Mouse (Mus musculus): ENCODE data around the gene Alox8. TPM values are rescaled to one million over a fixed set of nuclear protein-coding genes. Genes with fewer than 3 reads are reported as not detected.
A peak's percentile ranks its signal among the peaks of the same experiment; 100 is the strongest.

The Alox8 gene
- polyA plus RNA-seq, 1 experiment from 2014 or later, result 0.20 TPM

- WGBS, result 69% methylated on average over 3 of the region's 3 CpGs
- Histone ChIP-seq H3K9ac (no peak overlapping the region), H3K4me3 (no peak overlapping the region), H3K9me3 (no peaks in the 10 kb centered on the region), H3K4me2 (no peak overlapping the region), H3K27ac (no peak overlapping the region), H3K27me3 (no peaks in the 10 kb centered on the region), H3K4me1 (no peaks in the 10 kb centered on the region), H3K36me3 (no peaks in the 10 kb centered on the region)
- ATAC-seq (ENCODE audit: insufficient number of reproducible peaks, low FRiP score, low TSS enrichment, low read depth), result no peak
These were observed 18.1 kb downstream of the Alox8 start for GRCm38 (mm10) chr11:69179512-69179911.

- no peak overlapping the region for H3K9ac ChIP-seq
- no peak overlapping the region for H3K27ac ChIP-seq
- H3K4me3 ChIP-seq, result no peak overlapping the region
- WGBS, result 84% methylated on average over 3 of the region's 3 CpGs
- no peak for ATAC-seq (ENCODE audit: insufficient number of reproducible peaks, low FRiP score, low TSS enrichment, low read depth)
- H3K27me3 ChIP-seq, result no peaks in the 10 kb centered on the region
- no peaks in the 10 kb centered on the region for H3K4me1 ChIP-seq
- H3K36me3 ChIP-seq, result no peaks in the 10 kb centered on the region
- no peaks in the 10 kb centered on the region for H3K9me3 ChIP-seq
- H3K4me2 ChIP-seq, result no peak overlapping the region
These were observed 19.1 kb downstream of the Alox8 start for GRCm38 (mm10) chr11:69178525-69178924.

- no peak overlapping the region for H3K4me2 ChIP-seq
- WGBS, result 83% methylated on average over 7 of the region's 7 CpGs
- H3K4me1 ChIP-seq, result 0 out of 2 replicates have a peak, but pooled peaks cover 2% of the 10 kb centered on the region
- peak; percentile 55; the same call in 1 of the 2 replicates for ATAC-seq (ENCODE audit: insufficient number of reproducible peaks, low FRiP score, low TSS enrichment, low read depth)
- no peak overlapping the region for H3K4me3 ChIP-seq
- H3K9ac ChIP-seq, result no peak overlapping the region
- H3K9me3 ChIP-seq, result no peaks in the 10 kb centered on the region
- H3K27me3 ChIP-seq, result no peaks in the 10 kb centered on the region
- no peak overlapping the region for H3K27ac ChIP-seq
- H3K36me3 ChIP-seq, result no peaks in the 10 kb centered on the region
These were observed 22.9 kb downstream of the Alox8 start for GRCm38 (mm10) chr11:69174722-69175121.

GRCm38 (mm10) chr11:69172606-69173005, 25.0 kb downstream of the Alox8 start:
- 66% methylated on average over 2 of the region's 2 CpGs for WGBS
- Histone ChIP-seq H3K36me3 (no peaks in the 10 kb centered on the region), H3K9ac (no peak overlapping the region), H3K4me3 (no peak overlapping the region), H3K27ac (no peak overlapping the region), H3K27me3 (no peaks in the 10 kb centered on the region), H3K4me2 (no peak overlapping the region), H3K4me1 (0 out of 2 replicates have a peak, but pooled peaks cover 2% of the 10 kb centered on the region), H3K9me3 (no peaks in the 10 kb centered on the region)
- ATAC-seq (ENCODE audit: insufficient number of reproducible peaks, low FRiP score, low TSS enrichment, low read depth), result no peak

GRCm38 (mm10) chr11:69171626-69172025, 26.0 kb downstream of the Alox8 start:
- WGBS, result 28% methylated on average over 7 of the region's 7 CpGs
- Histone ChIP-seq H3K4me3 (no peak overlapping the region), H3K9me3 (no peaks in the 10 kb centered on the region), H3K4me2 (no peak overlapping the region), H3K36me3 (no peaks in the 10 kb centered on the region), H3K9ac (no peak overlapping the region), H3K27ac (no peak overlapping the region), H3K27me3 (no peaks in the 10 kb centered on the region), H3K4me1 (0 out of 2 replicates have a peak, but pooled peaks cover 2% of the 10 kb centered on the region)
- no peak for ATAC-seq (ENCODE audit: insufficient number of reproducible peaks, low FRiP score, low TSS enrichment, low read depth)

- Histone ChIP-seq H3K36me3 (no peaks in the 10 kb centered on the region), H3K27me3 (peaks cover 4% of the 10 kb centered on the region), H3K4me2 (no peak overlapping the region), H3K4me3 (no peak overlapping the region), H3K4me1 (0 out of 2 replicates have a peak, but pooled peaks cover 2% of the 10 kb centered on the region), H3K9ac (no peak overlapping the region), H3K27ac (no peak overlapping the region), H3K9me3 (no peaks in the 10 kb centered on the region)
- 78% methylated on average over 12 of the region's 12 CpGs for WGBS
- no peak for ATAC-seq (ENCODE audit: insufficient number of reproducible peaks, low FRiP score, low TSS enrichment, low read depth)
These were observed 28.3 kb downstream of the Alox8 start for GRCm38 (mm10) chr11:69169313-69169712.

GRCm38 (mm10) chr11:69156800-69157199, 40.8 kb downstream of the Alox8 start, which contains the start of gene Alox12b:
Gene Alox12b, plus strand, starts transcription at chr11:69156989.
- ATAC-seq (ENCODE audit: insufficient number of reproducible peaks, low FRiP score, low TSS enrichment, low read depth), result no peak
- Histone ChIP-seq H3K27me3 (peaks cover 30% of the 10 kb centered on the region), H3K36me3 (no peaks in the 10 kb centered on the region), H3K27ac (no peak within 1 kb of the TSS), H3K4me2 (peak within 1 kb of the TSS; percentile 17), H3K4me1 (peaks cover 6% of the 10 kb centered on the region), H3K9ac (no peak within 1 kb of the TSS), H3K4me3 (peak within 1 kb of the TSS; percentile 1; the same call in 1 of the 2 replicates), H3K9me3 (no peaks in the 10 kb centered on the region)
- 4% methylated on average over 18 of the region's 18 CpGs for WGBS

GRCm38 (mm10) chr11:69155351-69155750, 42.3 kb downstream of the Alox8 start:
- Histone ChIP-seq H3K9ac (no peak overlapping the region), H3K27ac (no peak overlapping the region), H3K4me1 (peaks cover 13% of the 10 kb centered on the region), H3K4me2 (no peak overlapping the region), H3K36me3 (no peaks in the 10 kb centered on the region), H3K27me3 (peaks cover 30% of the 10 kb centered on the region), H3K9me3 (no peaks in the 10 kb centered on the region), H3K4me3 (no peak overlapping the region)
- WGBS, result 52% methylated on average over 1 of the region's 1 CpGs
- ATAC-seq (ENCODE audit: insufficient number of reproducible peaks, low FRiP score, low TSS enrichment, low read depth), result no peak

GRCm38 (mm10) chr11:69153831-69154230, 43.8 kb downstream of the Alox8 start:
- Histone ChIP-seq H3K4me2 (no peak overlapping the region), H3K9me3 (no peaks in the 10 kb centered on the region), H3K27me3 (peaks cover 30% of the 10 kb centered on the region), H3K27ac (no peak overlapping the region), H3K4me1 (peaks cover 13% of the 10 kb centered on the region), H3K36me3 (no peaks in the 10 kb centered on the region), H3K4me3 (no peak overlapping the region), H3K9ac (no peak overlapping the region)
- no peak for ATAC-seq (ENCODE audit: insufficient number of reproducible peaks, low FRiP score, low TSS enrichment, low read depth)
- WGBS, result 81% methylated on average over 8 of the region's 8 CpGs

GRCm38 (mm10) chr11:69151004-69151403, 46.6 kb downstream of the Alox8 start:
- H3K27me3 ChIP-seq, result peaks cover 4% of the 10 kb centered on the region; the same call in 1 of the 2 replicates
- H3K4me2 ChIP-seq, result peak overlapping the region; percentile 47
- 30% methylated on average over 6 of the region's 6 CpGs for WGBS
- no peaks in the 10 kb centered on the region for H3K9me3 ChIP-seq
- H3K9ac ChIP-seq, result no peak overlapping the region
- no peak overlapping the region for H3K27ac ChIP-seq
- H3K4me3 ChIP-seq, result peak overlapping the region; percentile 27
- ATAC-seq (ENCODE audit: insufficient number of reproducible peaks, low FRiP score, low TSS enrichment, low read depth), result no peak
- no peaks in the 10 kb centered on the region for H3K36me3 ChIP-seq
- H3K4me1 ChIP-seq, result peaks cover 7% of the 10 kb centered on the region; the same call in 1 of the 2 replicates

GRCm38 (mm10) chr11:69150444-69150843, 47.2 kb downstream of the Alox8 start:
- H3K36me3 ChIP-seq, result no peaks in the 10 kb centered on the region
- peak overlapping the region; percentile 47 for H3K4me2 ChIP-seq
- whole genome bisulfite sequencing, result 2% methylated on average over 7 of the region's 7 CpGs
- no peak overlapping the region for H3K9ac ChIP-seq
- no peaks in the 10 kb centered on the region for H3K9me3 ChIP-seq
- no peak for ATAC-seq (ENCODE audit: insufficient number of reproducible peaks, low FRiP score, low TSS enrichment, low read depth)
- no peak overlapping the region for H3K27ac ChIP-seq
- peak overlapping the region; percentile 27 for H3K4me3 ChIP-seq
- H3K4me1 ChIP-seq, result peaks cover 7% of the 10 kb centered on the region; the same call in 1 of the 2 replicates
- peaks cover 2% of the 10 kb centered on the region; the same call in 1 of the 2 replicates for H3K27me3 ChIP-seq

- no peak overlapping the region for H3K9ac ChIP-seq
- no peaks in the 10 kb centered on the region for H3K27me3 ChIP-seq
- H3K4me3 ChIP-seq, result no peak overlapping the region
- no peaks in the 10 kb centered on the region for H3K36me3 ChIP-seq
- H3K9me3 ChIP-seq, result no peaks in the 10 kb centered on the region
- WGBS, result 69% methylated on average over 6 of the region's 6 CpGs
- no peak overlapping the region for H3K27ac ChIP-seq
- no peak overlapping the region for H3K4me2 ChIP-seq
- ATAC-seq (ENCODE audit: insufficient number of reproducible peaks, low FRiP score, low TSS enrichment, low read depth), result no peak
- peaks cover 7% of the 10 kb centered on the region; the same call in 1 of the 2 replicates for H3K4me1 ChIP-seq
These were observed 47.9 kb downstream of the Alox8 start for GRCm38 (mm10) chr11:69149728-69150127.

All from limb, embryonic 15.5 days (tissue).